Mouse (Mus musculus) liver, adult 2 months (tissue): Measurements from ENCODE around the gene Fars2. TPM values are rescaled to one million over a fixed set of nuclear protein-coding genes. Genes with fewer than 3 reads are reported as not detected.
"Not testable (repeated sequence)": the region's sequence is repeated elsewhere in the genome, so short reads cannot be mapped to it uniquely, and the experiment has no call there.

Experiments used
- DNase-seq: peaks from one replicate; pipeline ENCODE4 v3.0.0-alpha.2; 2011; ENCODE audit warnings: low read depth, low spot score; ENCODE audit errors: extremely low read depth
- H3K27ac ChIP-seq: fragments of 200-500 bp; replicated peaks from 2 replicates; pipeline ENCODE4 v1.5.1; 2012; ENCODE audit warnings: low read depth, mild to moderate bottlenecking, control low read depth, inconsistent platforms, low read length; ENCODE audit not compliant: insufficient read depth
- H3K27me3 ChIP-seq: fragments of 200-500 bp; 2 replicates; pipeline ENCODE4 v1.6.1; 2012; ENCODE audit warnings: mild to moderate bottlenecking, moderate library complexity, low read length, inconsistent platforms; ENCODE audit not compliant: control insufficient read depth, insufficient read depth
- H3K36me3 ChIP-seq: fragments of 200-500 bp; 2 replicates; pipeline ENCODE4 v1.6.1; 2012; ENCODE audit warnings: low read length, inconsistent platforms; ENCODE audit not compliant: control insufficient read depth, insufficient read depth
- H3K4me1 ChIP-seq: fragments of 200-500 bp; 2 replicates; pipeline ENCODE4 v1.6.1; 2011; ENCODE audit warnings: low read length; ENCODE audit not compliant: control insufficient read depth, insufficient read depth
- H3K4me3 ChIP-seq: fragments of 200-500 bp; 2 replicates; pipeline ENCODE4 v1.5.1; 2011; ENCODE audit warnings: low read depth, mild to moderate bottlenecking, control low read depth, low read length, moderate library complexity; ENCODE audit not compliant: insufficient read depth
- H3K79me2 ChIP-seq: fragments of 200-500 bp; 2 replicates; pipeline ENCODE4 v1.6.1; 2012; ENCODE audit warnings: inconsistent platforms, mild to moderate bottlenecking, low read length, moderate library complexity; ENCODE audit not compliant: control insufficient read depth, insufficient read depth
- H3K9ac ChIP-seq: fragments of 200-500 bp; 2 replicates; pipeline ENCODE4 v1.6.1; 2012; ENCODE audit warnings: low read depth, mild to moderate bottlenecking, control low read depth, inconsistent platforms, low read length
- CTCF ChIP-seq: fragments of 200-500 bp; IDR thresholded peaks from 2 replicates; pipeline ENCODE4 v1.5.1; 2011; ENCODE audit warnings: low read depth, low read length, control low read depth
- POLR2A ChIP-seq: fragments of 200-500 bp; IDR thresholded peaks from 2 replicates; pipeline ENCODE4 v1.6.1; 2011; ENCODE audit warnings: low read length, control low read depth; ENCODE audit not compliant: insufficient read depth; ENCODE audit errors: extremely low read depth
- WGBS: fragments of 180-500 bp; shearing (Covaris S2); methylation state at CpG from one replicate; pipeline ENCODE4 v1.1.7; 2018; 5-methylcytosine and 5-hydroxymethylcytosine counted together
- polyA plus RNA-seq: library from polyadenylated mRNA; depleted of rRNA; stranded (reverse); fragments of >200 nt; gene quantifications from 2 replicates; pipeline ENCODE4 v1.2.3, GENCODE M21; 2012
- total RNA-seq: library from RNA; depleted of rRNA; stranded (reverse); fragments of >200 nt; gene quantifications from 2 replicates; pipeline ENCODE4 v1.2.3, GENCODE M21; 2014

Fars2 gene
- total and polyA plus RNA-seq, 2 experiments, result 47.1 to 58.4 TPM

DNA sequence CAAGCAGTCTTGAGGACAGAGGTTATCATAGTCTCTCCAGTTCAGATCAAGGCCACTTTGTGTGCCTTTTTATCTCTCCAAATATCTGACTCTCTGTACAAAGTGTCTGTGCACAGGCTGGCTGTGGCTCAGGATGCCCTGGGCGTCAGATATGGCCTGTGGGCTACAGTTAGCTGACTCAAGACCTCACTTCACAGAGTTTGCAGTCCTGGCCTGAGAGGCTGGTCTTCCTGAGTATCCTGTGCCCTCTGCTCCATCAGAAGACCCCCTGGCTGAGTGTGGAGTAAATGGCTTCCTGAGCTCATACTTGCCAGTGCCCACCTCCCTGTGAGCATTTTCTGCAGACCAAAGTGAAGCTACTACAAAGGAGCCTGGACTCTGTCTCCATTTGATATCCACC, 296.1 kb downstream of the Fars2 start:
- TF ChIP-seq CTCF (no peak), POLR2A (no peak)
- H3K4me3 ChIP-seq, result no peak overlapping the region
- no peak overlapping the region for H3K9ac ChIP-seq
- 97% methylated on average over 1 of the region's 1 CpGs for WGBS
- H3K27ac ChIP-seq, result no peak overlapping the region
- no peak for DNase-seq
- H3K4me1 ChIP-seq, result no peaks in the 10 kb centered on the region
- H3K79me2 ChIP-seq, result no peaks in the 10 kb centered on the region
- H3K36me3 ChIP-seq, result peaks cover 3% of the 10 kb centered on the region
- H3K27me3 ChIP-seq, result no peaks in the 10 kb centered on the region

DNA sequence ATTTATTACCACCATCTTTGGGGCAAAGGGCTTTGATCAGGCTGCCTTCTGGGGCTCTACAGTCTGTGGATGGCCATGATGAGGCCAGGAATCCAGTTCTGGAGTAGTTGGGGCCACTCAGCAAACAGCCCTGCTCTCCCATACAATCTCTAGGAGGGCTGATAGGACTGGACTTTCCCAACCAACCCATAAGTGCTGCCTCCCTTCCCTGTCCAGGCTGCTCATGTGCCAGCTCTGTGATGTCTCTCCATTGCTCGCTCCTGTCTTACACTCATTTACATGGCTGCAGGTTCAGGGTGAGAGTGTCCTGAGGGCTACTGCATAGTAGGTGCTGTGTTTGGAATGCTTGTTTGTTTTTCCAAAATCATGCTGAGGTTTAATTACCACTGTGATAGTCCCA, 298.0 kb downstream of the Fars2 start:
- WGBS, result 100% methylated on average over 1 of the region's 1 CpGs
- H3K27me3 ChIP-seq, result no peaks in the 10 kb centered on the region
- peaks cover 3% of the 10 kb centered on the region; the same call in 1 of the 2 replicates for H3K36me3 ChIP-seq
- H3K4me3 ChIP-seq, result no peak overlapping the region
- H3K27ac ChIP-seq, result no peak overlapping the region
- H3K4me1 ChIP-seq, result no peaks in the 10 kb centered on the region
- no peak for TF ChIP-seq CTCF
- no peak for TF ChIP-seq POLR2A
- H3K9ac ChIP-seq, result no peak overlapping the region
- H3K79me2 ChIP-seq, result no peaks in the 10 kb centered on the region
- DNase-seq, result no peak

DNA sequence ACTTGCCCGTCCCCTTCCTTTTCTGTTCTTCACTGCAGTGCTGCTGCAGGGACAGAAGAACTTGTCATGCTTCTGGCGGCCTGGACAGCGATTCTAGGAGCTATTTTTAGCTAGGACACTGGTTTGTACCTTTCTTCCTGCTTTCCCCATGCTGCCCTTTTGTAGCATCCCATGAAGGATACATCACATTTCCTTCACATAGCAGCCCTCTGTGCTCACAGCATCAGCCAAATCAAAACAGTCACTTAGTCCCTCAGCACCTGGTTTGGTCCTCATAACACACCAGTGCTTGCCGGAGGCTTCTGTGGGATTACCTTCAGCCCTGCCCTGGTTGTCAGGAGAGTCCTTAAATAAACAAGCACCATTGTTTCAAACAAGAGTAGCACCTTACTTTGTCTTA, 299.3 kb downstream of the Fars2 start:
- DNase-seq, result no peak
- Histone ChIP-seq H3K4me1 (no peaks in the 10 kb centered on the region), H3K79me2 (no peaks in the 10 kb centered on the region), H3K36me3 (no peaks in the 10 kb centered on the region), H3K4me3 (no peak overlapping the region), H3K27me3 (no peaks in the 10 kb centered on the region), H3K27ac (no peak overlapping the region), H3K9ac (no peak overlapping the region)
- TF ChIP-seq POLR2A (no peak), CTCF (no peak)
- WGBS, result 72% methylated on average over 4 of the region's 4 CpGs

DNA sequence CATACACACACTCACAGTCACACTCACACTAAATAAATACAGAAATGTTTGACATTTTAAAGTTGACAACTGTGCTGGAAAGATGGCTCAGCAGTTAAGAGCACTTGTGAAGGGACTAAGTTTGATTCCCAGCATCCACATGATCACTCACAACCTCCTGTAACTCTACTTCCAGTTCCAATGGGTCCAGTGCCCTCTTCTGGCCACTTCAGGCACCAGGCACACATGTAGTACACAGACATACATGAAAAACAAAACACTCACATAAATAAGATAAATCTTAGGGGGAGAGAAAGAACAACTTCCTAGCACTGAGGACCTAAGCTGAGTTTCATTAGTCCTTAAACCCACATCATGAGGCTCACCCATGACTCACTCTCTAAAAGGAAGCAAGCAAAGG, 302.1 kb downstream of the Fars2 start:
- DNase-seq, result no peak
- H3K9ac ChIP-seq, result no peak overlapping the region
- H3K4me3 ChIP-seq, result no peak overlapping the region
- H3K27ac ChIP-seq, result no peak overlapping the region
- no peaks in the 10 kb centered on the region for H3K27me3 ChIP-seq
- no peak for TF ChIP-seq POLR2A
- TF ChIP-seq CTCF, result no peak
- no peaks in the 10 kb centered on the region for H3K79me2 ChIP-seq
- H3K4me1 ChIP-seq, result no peaks in the 10 kb centered on the region
- no peaks in the 10 kb centered on the region for H3K36me3 ChIP-seq

DNA sequence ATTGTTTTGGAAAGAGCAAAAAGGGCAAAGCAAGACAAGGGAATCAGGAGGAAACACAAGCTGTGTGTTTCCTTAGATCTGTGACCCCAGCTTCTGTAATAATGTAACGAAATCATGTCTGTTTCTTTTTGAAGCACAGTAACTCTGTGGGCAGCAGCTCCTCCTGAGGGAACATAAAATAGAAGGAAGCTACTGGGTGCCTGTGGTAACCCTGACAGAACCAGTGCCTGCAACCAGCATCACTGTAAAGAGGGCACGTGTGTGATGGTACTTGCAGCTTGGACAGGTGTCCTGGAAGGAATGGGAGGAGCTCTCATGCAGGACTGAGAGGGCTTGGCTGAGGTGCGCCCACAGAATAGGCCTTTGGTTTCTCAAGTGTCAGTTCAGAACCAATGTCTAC, 305.2 kb downstream of the Fars2 start:
- 85% methylated on average over 3 of the region's 3 CpGs for WGBS
- DNase-seq, result no peak
- Histone ChIP-seq H3K27ac (no peak overlapping the region), H3K9ac (no peak overlapping the region), H3K27me3 (no peaks in the 10 kb centered on the region), H3K36me3 (no peaks in the 10 kb centered on the region), H3K79me2 (no peaks in the 10 kb centered on the region), H3K4me3 (no peak overlapping the region), H3K4me1 (no peaks in the 10 kb centered on the region)
- TF ChIP-seq POLR2A (no peak), CTCF (no peak)

DNA sequence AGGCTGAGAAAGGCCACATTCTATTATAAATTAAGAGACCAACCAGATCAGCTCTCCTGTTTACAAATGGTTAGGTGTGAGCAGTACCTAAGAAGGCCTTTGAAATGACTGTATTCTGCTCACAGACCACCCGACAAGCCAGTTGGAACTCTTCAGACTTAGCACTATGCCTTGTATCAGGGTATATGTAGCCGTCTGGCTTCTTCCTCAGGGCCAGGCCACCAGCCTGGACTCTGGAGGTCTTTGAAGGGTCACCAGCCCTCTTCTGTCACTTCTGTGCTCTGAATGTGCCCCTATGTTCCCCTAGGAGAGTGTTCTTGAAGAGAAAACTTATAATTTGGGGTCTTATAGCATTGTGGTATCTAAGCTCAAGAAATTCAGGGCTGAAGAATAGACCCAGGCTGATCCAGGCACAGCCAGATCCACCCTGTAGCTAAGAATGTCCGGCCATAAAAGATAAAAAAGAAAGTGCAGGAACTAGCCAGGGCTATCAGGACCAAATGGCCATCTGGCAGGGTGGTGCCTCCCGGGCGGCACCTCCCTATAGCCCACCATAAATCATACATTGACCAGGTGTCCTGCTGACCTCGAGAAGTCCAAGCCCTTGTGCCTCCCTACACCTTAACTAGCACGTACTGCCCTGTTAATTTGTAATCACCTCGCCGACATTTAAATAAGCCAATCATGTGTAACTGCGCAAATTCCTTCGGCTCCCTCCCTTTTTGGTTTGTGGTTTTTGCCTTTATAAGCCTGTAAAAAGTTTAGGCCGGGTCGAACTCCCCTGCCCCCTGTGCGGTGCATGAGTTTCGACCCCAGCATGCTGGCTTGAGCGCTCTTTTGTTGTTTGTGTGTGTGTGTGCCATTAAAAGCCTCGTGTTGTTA, 308.9 kb downstream of the Fars2 start:
- not testable (repeated sequence) for H3K4me3 ChIP-seq, H3K4me1 ChIP-seq, H3K27ac ChIP-seq, H3K9ac ChIP-seq, DNase-seq, H3K27me3 ChIP-seq, H3K79me2 ChIP-seq, H3K36me3 ChIP-seq
- 93% methylated on average over 17 of the region's 17 CpGs for WGBS
